Comparison of ENCODE assay signal across 20 mouse cellular contexts in genomic region chr1:132377811-132378210, GRCm38 (mm10). TPM values are rescaled to one million over a fixed set of nuclear protein-coding genes. Genes with fewer than 3 reads are reported as not detected.
DNase-seq lines count a peak whose midpoint lies in the region; ATAC-seq and TF ChIP-seq lines count a peak whose summit lies in the region.
"Had no signal": no experiment of that assay in that cellular context is flagged by ENCODE, and none has a peak within 500 bp of the region (broad histone marks: within the 10 kb centered on the region; RNA-seq: fewer than 3 reads in every experiment).

No protein-coding gene starts in this region.

- peaks cover 23 to 41% of the 10 kb centered on the region in 2 experiments for H3K4me1 ChIP-seq in MEL (ENCODE audit: control insufficient read depth in 1 of 2, insufficient read depth in 2 of 2, low read length in 2 of 2)
- H3K4me1 ChIP-seq in liver, embryonic 15.5 days (replicated peaks) = peaks cover 100% of the 10 kb centered on the region

- H3K4me3 ChIP-seq in layer of hippocampus, adult 2 months = no peak overlapping the region
- no peak overlapping the region for H3K4me3 ChIP-seq in MEL (ENCODE audit: control insufficient read depth in 1 of 2, insufficient read depth in 1 of 2, low read depth in 2 of 2, low read length in 2 of 2)
- peak overlapping the region; percentile 21 for H3K4me3 ChIP-seq in liver, embryonic 15.5 days (replicated peaks)
- H3K4me3 ChIP-seq: embryonic facial prominence, embryonic 15.5 days; forebrain, embryonic 12.5 days; heart, embryonic 15.5 days; hindbrain, embryonic 12.5 days; intestine, embryonic 15.5 days; lung, embryonic 15.5 days; midbrain, embryonic 15.5 days; stomach, embryonic 15.5 days had no signal

- H3K79me2 ChIP-seq in MEL (ENCODE audit: control insufficient read depth, insufficient read depth, low read length, poor library complexity) = no peaks in the 10 kb centered on the region

- peak; percentile 2 for DNase-seq in adrenal gland, postnatal 10 days
- DNase-seq in adrenal gland, adult 8-10 months = no peak
- no peak for DNase-seq in layer of hippocampus, adult 2 months (ENCODE audit: low spot score in 2 of 2)
- DNase-seq in layer of hippocampus, postnatal 25 days (ENCODE audit: extremely low spot score in 1 of 2, low spot score in 1 of 2) = no peak
- peak; percentile 37 for DNase-seq in MEL (ENCODE audit: low read depth, low spot score)
- DNase-seq in adrenal gland, postnatal 25 days = no peak
- no peak for DNase-seq in thymus, postnatal 14 days
- DNase-seq: adrenal gland, postnatal 36 days; embryo, embryonic 11 days; gastrocnemius, postnatal 36 days; right cerebral cortex, adult 18-20 months had no signal

- ATAC-seq in liver, embryonic 15.5 days (ENCODE audit: insufficient read depth) = no peak
- ATAC-seq: intestine, embryonic 15.5 days; midbrain, embryonic 15.5 days had no signal

- H3K27ac ChIP-seq in layer of hippocampus, adult 2 months = peak overlapping the region; percentile 72; the same call in 1 of the 2 replicates
- H3K27ac ChIP-seq in MEL (ENCODE audit: control insufficient read depth, low read depth, low read length) = no peak overlapping the region
- peak overlapping the region; percentile 95 for H3K27ac ChIP-seq in liver, embryonic 15.5 days (replicated peaks)
- H3K27ac ChIP-seq: forebrain, embryonic 12.5 days; heart, embryonic 15.5 days; intestine, embryonic 15.5 days; lung, embryonic 15.5 days; midbrain, embryonic 15.5 days; stomach, embryonic 15.5 days had no signal

- peak overlapping the region; percentile 66 for H3K4me2 ChIP-seq in liver, embryonic 15.5 days
- H3K4me2 ChIP-seq: embryonic facial prominence, embryonic 15.5 days; forebrain, embryonic 12.5 days; heart, embryonic 15.5 days; hindbrain, embryonic 12.5 days; intestine, embryonic 15.5 days; lung, embryonic 15.5 days; midbrain, embryonic 15.5 days; stomach, embryonic 15.5 days had no signal

- peaks cover 0 to 30% of the 10 kb centered on the region in 2 experiments; a peak in 2 of 4 replicates for H3K36me3 ChIP-seq in MEL (ENCODE audit: control insufficient read depth in 1 of 2, insufficient read depth in 2 of 2, low read length in 2 of 2)
- H3K36me3 ChIP-seq in liver, embryonic 15.5 days (replicated peaks) = peaks cover 76% of the 10 kb centered on the region
- H3K36me3 ChIP-seq: intestine, embryonic 15.5 days; stomach, embryonic 15.5 days had no signal

- WGBS in liver, embryonic 15.5 days (ENCODE audit: insufficient replicate concordance) = 28% methylated on average over 3 of the region's 3 CpGs

- H3K9me3 ChIP-seq in MEL (replicated peaks; ENCODE audit: insufficient read depth, low read length) = no peaks in the 10 kb centered on the region
- no peaks in the 10 kb centered on the region for H3K9me3 ChIP-seq in liver, embryonic 15.5 days (replicated peaks)
- H3K9me3 ChIP-seq: embryonic facial prominence, embryonic 15.5 days; forebrain, embryonic 12.5 days; heart, embryonic 15.5 days; hindbrain, embryonic 12.5 days; intestine, embryonic 15.5 days; lung, embryonic 15.5 days; midbrain, embryonic 15.5 days; stomach, embryonic 15.5 days had no signal

- no peak for TF ChIP-seq RAD21 in MEL (IDR thresholded peaks at IDR 0.05; ENCODE audit: low read depth, low read length)

- H3K9ac ChIP-seq in MEL (ENCODE audit: control insufficient read depth, low read depth, low read length, poor library complexity, severe bottlenecking) = no peak overlapping the region
- H3K9ac ChIP-seq in liver, embryonic 15.5 days = peak overlapping the region; percentile 43
- H3K9ac ChIP-seq: embryonic facial prominence, embryonic 15.5 days; forebrain, embryonic 12.5 days; heart, embryonic 15.5 days; hindbrain, embryonic 12.5 days; intestine, embryonic 15.5 days; lung, embryonic 15.5 days; midbrain, embryonic 15.5 days; stomach, embryonic 15.5 days had no signal

- TF ChIP-seq EP300 in MEL (IDR thresholded peaks at IDR 0.05; ENCODE audit: low read depth in 1 of 2, low read length in 2 of 2) = peak in 1 of 2 experiments; percentile 16; a peak in 2 of 4 replicates

- H3K27me3 ChIP-seq in MEL (ENCODE audit: control insufficient read depth in 1 of 2, insufficient read depth in 2 of 2, low read length in 2 of 2) = no peaks in the 10 kb centered on the region
- no peaks in the 10 kb centered on the region for H3K27me3 ChIP-seq in liver, embryonic 15.5 days
- H3K27me3 ChIP-seq: embryonic facial prominence, embryonic 15.5 days; forebrain, embryonic 12.5 days; heart, embryonic 15.5 days; hindbrain, embryonic 12.5 days; intestine, embryonic 15.5 days; lung, embryonic 15.5 days; midbrain, embryonic 15.5 days; stomach, embryonic 15.5 days had no signal

- TF ChIP-seq CTCF in layer of hippocampus, adult 2 months (conservative IDR thresholded peaks at IDR 0.05) = no peak
- TF ChIP-seq CTCF in MEL (IDR thresholded peaks at IDR 0.05 in 2 of 3, conservative IDR thresholded peaks at IDR 0.05 in 1 of 3; ENCODE audit: control insufficient read depth in 1 of 3, insufficient read depth in 1 of 3, low read depth in 2 of 3, low read length in 3 of 3, poor library complexity in 1 of 3, severe bottlenecking in 1 of 3) = no peak

- no peak for TF ChIP-seq POLR2A in MEL (IDR thresholded peaks at IDR 0.05; ENCODE audit: control insufficient read depth in 1 of 2, insufficient read depth in 1 of 2, low read depth in 1 of 2, low read length in 2 of 2, poor library complexity in 1 of 2)

TF ChIP-seq in MEL, 35 proteins besides CTCF, POLR2A, EP300 and RAD21:
- TF ChIP-seq RCOR1 (IDR thresholded peaks at IDR 0.05; ENCODE audit: low read depth, low read length) (0 out of 2 replicates have a peak, but pooled peaks have one; percentile 11), ZMIZ1 (IDR thresholded peaks at IDR 0.05; ENCODE audit: low read depth, low read length) (no peak), MAZ (IDR thresholded peaks at IDR 0.05; ENCODE audit: low read depth, low read length) (no peak), ETS1 (IDR thresholded peaks at IDR 0.05; ENCODE audit: low read depth, low read length) (peak; percentile 27; the same call in 1 of the 2 replicates), USF1 (IDR thresholded peaks at IDR 0.05; ENCODE audit: low read depth, low read length) (no peak)

RNA-seq across cellular contexts. Expression of gene Tmcc2, which starts 13.3 kb away (rescaled TPM):
- total RNA-seq in adrenal gland, postnatal 10 days (2021) = 10 to 100 TPM; 15.2 to 30.9 TPM
- 10 to 100 TPM; 10.3 to 13.9 (median 12.1) TPM for total RNA-seq in adrenal gland, adult 8-10 months (2022)
- 100 to 1,000 TPM; 242 to 256 TPM for total RNA-seq in layer of hippocampus, adult 2 months (2021)
- total RNA-seq in layer of hippocampus, postnatal 25 days (2021) = 100 to 1,000 TPM; 232 to 246 TPM
- 4.6 and 7.2 TPM in 2 replicates for total RNA-seq in MEL (2012; rRNA removed)
- 1 to 10 TPM in 1 of 2 experiments, not detected in 1; 4.1 TPM for polyA plus RNA-seq in MEL (2012; ENCODE audit: insufficient read depth in 1 of 2, insufficient read length in 2 of 2, low read depth in 1 of 2, low replicate concordance in 2 of 2, missing spikeins in 1 of 2)
- 598 and 710 TPM in 2 replicates for polyA plus RNA-seq in liver, embryonic 15.5 days (2015; fragmentation: Nextera tagmentation; extraction: Ambion mirVana)
- total RNA-seq in adrenal gland, postnatal 25 days (2021) = 8.4 and 8.6 TPM in 2 replicates

RNA-seq across cellular contexts. Expression of gene Dstyk, which starts 39.5 kb away (rescaled TPM):
- 10 to 100 TPM; 18.6 to 25.2 TPM for total RNA-seq in adrenal gland, postnatal 10 days (2021)
- total RNA-seq in adrenal gland, adult 8-10 months (2022) = 10 to 100 TPM; 24.4 to 39.9 (median 31.1) TPM
- 10 to 100 TPM; 49.0 to 50.2 TPM for total RNA-seq in layer of hippocampus, adult 2 months (2021)
- total RNA-seq in layer of hippocampus, postnatal 25 days (2021) = 10 to 100 TPM; 47.4 to 49.5 TPM
- 2.4 and 2.8 TPM in 2 replicates for total RNA-seq in MEL (2012; rRNA removed)
- polyA plus RNA-seq in MEL (2012; ENCODE audit: insufficient read depth in 1 of 2, insufficient read length in 2 of 2, low read depth in 1 of 2, low replicate concordance in 2 of 2, missing spikeins in 1 of 2) = 1 to 10 TPM in 1 of 2 experiments, not detected in 1; 4.5 TPM
- 4.5 and 5.3 TPM in 2 replicates for polyA plus RNA-seq in liver, embryonic 15.5 days (2015; fragmentation: Nextera tagmentation; extraction: Ambion mirVana)
- 20.7 and 26.8 TPM in 2 replicates for total RNA-seq in adrenal gland, postnatal 25 days (2021)

Comparison
In these comparisons a context has a peak if more than half of its experiments do, and no peak if none do; other contexts are left out.
1. DNase-seq: peak in adrenal gland, postnatal 10 days (single experiment) and MEL (single experiment); none in adrenal gland, adult 8-10 months (single experiment), layer of hippocampus, adult 2 months (0 of 2), layer of hippocampus, postnatal 25 days (0 of 2), adrenal gland, postnatal 25 days (single experiment) and thymus, postnatal 14 days (single experiment).
2. RNA of gene Tmcc2, which starts 13.3 kb away (total RNA-seq): 242 to 256 TPM in layer of hippocampus, adult 2 months and 232 to 246 TPM in layer of hippocampus, postnatal 25 days; 15.2 to 30.9 TPM in adrenal gland, postnatal 10 days, 10.3 to 13.9 TPM in adrenal gland, adult 8-10 months, 8.4 to 8.6 TPM in adrenal gland, postnatal 25 days and 4.6 to 7.2 TPM in MEL; every median in the first group is over 4 times any median in the second.